Mouse (Mus musculus) heart, embryonic 16.5 days (tissue): ENCODE results near the gene Tsnaxip1. TPM values are rescaled to one million over a fixed set of nuclear protein-coding genes. Genes with fewer than 3 reads are reported as not detected.

ENCODE experiments used
- polyA plus RNA-seq: library from polyadenylated mRNA; unstranded; fragments of >200 nt; fragmentation: Nextera tagmentation; extraction: Ambion mirVana; gene quantifications from 2 replicates; pipeline ENCODE4 v1.2.1, GENCODE M21; 2015

Gene Tsnaxip1
- polyA plus RNA-seq, 1 experiment from 2014 or later: 0.43 TPM

Other genes with a start within 250 kb of the Tsnaxip1 start
- gene Ripor1, start 222.5 kb upstream of the Tsnaxip1 start, polyA plus RNA-seq: 34.0 and 36.2 TPM in 2 replicates
- 72.1 and 80.0 TPM in 2 replicates for gene Ctcf, start 191.2 kb upstream of the Tsnaxip1 start, polyA plus RNA-seq
- 0.71 TPM in 1 of 2 replicates, not detected in the other for gene Agrp, start 190.3 kb upstream of the Tsnaxip1 start, polyA plus RNA-seq
- 1.4 and 3.0 TPM in 2 replicates for gene Carmil2, start 141.5 kb upstream of the Tsnaxip1 start, polyA plus RNA-seq
- 36.4 and 41.7 TPM in 2 replicates for gene Acd, start 126.6 kb upstream of the Tsnaxip1 start, polyA plus RNA-seq
- gene Pard6a, start 126.6 kb upstream of the Tsnaxip1 start, polyA plus RNA-seq: 13.6 and 17.5 TPM in 2 replicates
- 0.16 TPM in 1 of 2 replicates, not detected in the other for gene 4933405L10Rik, start 120.1 kb upstream of the Tsnaxip1 start, polyA plus RNA-seq
- 13.1 and 13.6 TPM in 2 replicates for gene Enkd1, start 119.5 kb upstream of the Tsnaxip1 start, polyA plus RNA-seq
- 7.5 and 12.0 TPM in 2 replicates for gene Gfod2, start 69.1 kb upstream of the Tsnaxip1 start, polyA plus RNA-seq
- gene Ranbp10, start 381 bp upstream of the Tsnaxip1 start, polyA plus RNA-seq: 8.3 and 9.2 TPM in 2 replicates
- gene Cenpt, start 25.5 kb downstream of the Tsnaxip1 start, polyA plus RNA-seq: 34.0 and 35.6 TPM in 2 replicates
- gene Thap11, start 27.4 kb downstream of the Tsnaxip1 start, polyA plus RNA-seq: 49.0 and 50.9 TPM in 2 replicates
- 132 and 194 TPM in 2 replicates for gene Nutf2, start 32.8 kb downstream of the Tsnaxip1 start, polyA plus RNA-seq
- 32.6 and 33.7 TPM in 2 replicates for gene Edc4, start 53.1 kb downstream of the Tsnaxip1 start, polyA plus RNA-seq
- 0.69 and 0.89 TPM in 2 replicates for gene Nrn1l, start 65.8 kb downstream of the Tsnaxip1 start, polyA plus RNA-seq
- 22.8 and 25.1 TPM in 2 replicates for gene Pskh1, start 72.7 kb downstream of the Tsnaxip1 start, polyA plus RNA-seq
- gene Ctrl, start 106.1 kb downstream of the Tsnaxip1 start, polyA plus RNA-seq: 0.79 and 0.89 TPM in 2 replicates
- 89.4 and 112 TPM in 2 replicates for gene Psmb10, start 110.7 kb downstream of the Tsnaxip1 start, polyA plus RNA-seq
- 1.3 and 1.7 TPM in 2 replicates for gene Lcat, start 115.7 kb downstream of the Tsnaxip1 start, polyA plus RNA-seq
- gene Slc12a4, start 138.4 kb downstream of the Tsnaxip1 start, polyA plus RNA-seq: 38.5 and 43.1 TPM in 2 replicates
- not detected in 2 replicates for gene Dpep3, start 151.7 kb downstream of the Tsnaxip1 start, polyA plus RNA-seq
- gene Dus2, start 163.6 kb downstream of the Tsnaxip1 start, polyA plus RNA-seq: 14.4 and 15.5 TPM in 2 replicates
- gene Dpep2nb, start 178.2 kb downstream of the Tsnaxip1 start, polyA plus RNA-seq: 0.13 and 0.16 TPM in 2 replicates
- gene Ddx28, start 184.2 kb downstream of the Tsnaxip1 start, polyA plus RNA-seq: 12.8 and 14.8 TPM in 2 replicates
- 3.7 and 4.3 TPM in 2 replicates for gene Nfatc3, start 231.1 kb downstream of the Tsnaxip1 start, polyA plus RNA-seq